Mouse (Mus musculus): ENCODE measurements around the gene Jade1.

Jade1 gene

DNA sequence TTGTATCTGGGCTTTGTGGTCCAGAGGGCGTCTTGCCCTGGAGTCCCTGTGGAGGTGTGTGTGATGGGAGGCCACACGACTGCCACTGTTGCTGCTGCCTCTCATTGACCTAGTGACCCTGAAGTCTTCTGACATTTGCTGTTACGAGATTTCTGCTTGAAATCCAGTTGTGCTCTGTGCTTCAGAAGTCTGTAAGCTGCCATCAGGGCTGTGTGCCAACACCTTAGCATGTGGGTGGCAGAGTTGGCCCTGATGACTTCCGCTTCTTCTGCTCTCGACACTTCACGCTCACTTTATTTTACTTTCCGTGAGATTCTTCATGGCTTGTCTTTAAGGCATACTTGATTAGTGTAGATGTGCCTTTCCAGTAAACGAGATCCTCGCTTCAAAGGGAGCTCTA lies 42.9 kb downstream of the Jade1 start:
- no peak for DNase-seq (ENCODE audit: low read depth, low spot score)

DNA sequence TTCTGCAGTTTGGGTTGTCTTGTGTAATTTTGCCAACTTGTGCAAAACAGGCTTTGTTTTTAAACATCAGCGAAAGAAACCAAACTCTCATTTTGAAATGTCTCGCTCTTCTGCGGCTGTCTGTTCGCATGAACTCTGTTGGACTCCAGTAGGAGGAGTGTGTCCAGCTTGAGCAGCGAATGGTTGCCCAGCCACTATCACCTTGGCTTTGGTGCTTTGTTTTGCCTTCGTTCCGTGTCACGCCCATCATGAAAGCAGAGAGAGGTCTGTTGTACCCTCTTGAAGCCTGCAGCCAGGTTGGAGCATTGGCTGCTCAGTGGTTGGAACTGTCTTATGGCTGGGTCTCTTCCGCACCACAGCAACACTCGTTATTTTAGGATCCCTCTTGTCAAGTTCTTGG lies 43.7 kb downstream of the Jade1 start:
- DNase-seq (ENCODE audit: low read depth, low spot score) = no peak

DNA sequence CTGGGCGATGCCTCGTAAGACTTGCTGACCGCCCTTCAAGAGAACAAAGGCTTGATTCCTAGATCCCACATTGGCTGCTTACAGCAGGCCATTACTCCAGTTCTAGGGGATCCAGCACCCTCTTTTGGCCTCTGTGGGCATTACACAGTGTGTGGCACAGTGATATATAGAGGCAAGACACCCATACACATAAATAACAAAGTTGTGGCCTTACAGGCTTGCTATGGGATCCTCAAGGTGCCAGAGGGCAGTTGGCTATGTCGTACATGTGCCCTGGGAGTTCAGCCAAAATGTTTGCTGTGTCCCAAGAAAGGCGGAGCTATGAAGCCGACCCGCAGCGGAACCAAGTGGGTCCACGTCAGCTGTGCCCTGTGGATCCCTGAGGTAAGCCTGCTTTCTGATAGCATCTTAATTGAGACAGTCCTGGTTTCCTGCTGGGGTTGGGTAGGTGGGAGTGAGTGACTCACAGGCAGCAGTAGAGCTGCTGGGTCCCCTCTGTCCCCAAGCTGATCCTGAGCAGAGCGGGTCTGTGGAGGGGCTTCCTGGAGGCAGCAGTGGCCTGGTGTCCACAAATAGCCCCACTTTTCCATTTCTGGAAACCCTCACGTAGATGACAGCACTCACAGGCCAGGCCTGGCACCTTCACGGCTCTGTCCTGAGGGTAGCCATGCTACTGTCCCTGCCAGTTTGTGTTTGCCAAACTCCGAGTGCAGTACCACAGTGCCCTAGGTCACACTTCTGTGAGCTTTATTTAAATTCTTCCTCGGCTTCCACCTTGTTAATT lies 44.5 kb downstream of the Jade1 start:
- peak; percentile 76 for DNase-seq (ENCODE audit: low read depth, low spot score)

DNA sequence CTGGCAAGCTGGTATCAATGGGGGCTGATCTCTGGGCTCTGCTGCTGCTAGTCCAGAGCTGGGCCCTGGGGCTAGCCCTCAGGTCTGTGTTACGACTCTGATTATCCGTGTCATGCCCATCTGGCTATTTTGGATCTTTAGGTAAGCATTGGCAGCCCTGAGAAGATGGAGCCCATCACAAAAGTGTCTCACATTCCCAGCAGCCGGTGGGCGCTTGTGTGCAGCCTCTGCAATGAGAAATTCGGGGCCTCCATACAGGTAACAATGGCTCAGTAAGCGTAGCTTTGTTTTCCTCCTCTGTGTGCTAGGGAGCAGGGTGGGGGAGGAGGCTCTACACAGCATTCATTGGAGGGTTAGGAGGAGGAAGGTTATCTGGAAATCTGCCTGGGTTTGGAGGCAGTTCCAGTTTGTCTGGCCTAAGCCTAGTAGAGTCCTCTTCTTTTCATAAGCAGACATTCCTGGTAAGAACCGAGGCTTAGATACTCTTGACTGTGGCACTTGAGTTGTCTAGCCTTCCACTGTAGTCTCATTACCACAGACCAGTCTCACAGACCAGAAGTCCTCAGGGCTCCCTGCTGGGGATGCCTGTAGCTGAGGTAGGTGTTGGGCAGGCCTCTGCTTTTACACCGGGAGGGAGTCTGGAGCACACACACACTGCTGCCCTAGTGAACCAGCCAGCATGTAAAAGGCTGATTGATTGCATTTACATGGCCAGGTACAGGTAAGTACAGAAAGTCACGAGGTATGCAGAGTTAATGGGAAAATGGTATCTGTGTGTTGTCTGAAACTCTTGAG lies 45.9 kb downstream of the Jade1 start:
- no peak for DNase-seq (ENCODE audit: low read depth, low spot score)

DNA sequence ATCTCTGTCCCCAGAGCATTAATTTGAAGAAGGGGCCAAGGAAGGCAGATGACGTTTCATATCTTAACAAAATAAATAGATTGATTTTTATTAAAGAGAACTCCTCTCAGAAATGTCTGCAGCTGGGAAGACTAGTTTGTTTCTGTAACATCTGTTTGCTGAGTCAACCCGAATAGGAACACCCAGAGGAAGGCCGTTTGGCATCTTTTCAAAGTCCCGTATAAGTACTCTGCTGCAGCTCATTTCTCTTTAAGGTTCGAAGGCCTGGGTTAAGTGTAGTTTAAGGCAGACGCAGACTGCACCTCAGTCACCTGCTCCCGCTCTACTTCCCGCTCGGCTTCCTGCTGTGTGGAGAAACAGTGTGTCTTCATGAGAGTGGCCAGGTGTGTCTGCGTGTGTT lies 47.4 kb downstream of the Jade1 start:
- DNase-seq (ENCODE audit: low read depth, low spot score) = peak; percentile 76

DNA sequence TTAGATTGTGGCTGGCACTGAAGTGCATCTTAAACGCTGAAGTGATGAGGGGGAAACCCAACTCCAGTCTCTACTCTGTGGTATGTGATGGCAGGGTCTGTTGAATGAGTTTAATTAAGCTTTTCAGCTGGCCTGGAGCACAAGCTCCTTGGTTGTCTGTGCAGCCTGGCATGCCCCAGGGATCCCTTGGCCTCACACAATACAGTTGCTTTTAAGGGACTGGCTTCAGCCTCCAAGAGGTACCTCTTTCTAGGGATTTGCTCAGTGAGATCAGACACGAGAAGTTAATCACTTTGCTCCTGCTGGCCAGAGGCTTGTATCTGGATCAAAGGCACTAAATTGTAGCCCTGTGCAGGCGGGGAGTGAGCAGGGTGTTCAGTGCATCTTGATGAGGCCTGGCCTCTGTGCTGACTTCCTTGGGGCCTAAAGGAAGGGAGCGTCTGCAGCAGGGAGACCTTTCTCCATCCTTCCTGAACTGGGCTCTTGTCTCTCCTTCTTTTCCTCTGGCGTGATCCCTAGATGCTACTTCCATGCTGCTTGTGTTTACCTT lies 48.0 kb downstream of the Jade1 start:
- DNase-seq (ENCODE audit: low read depth, low spot score) = no peak

DNA sequence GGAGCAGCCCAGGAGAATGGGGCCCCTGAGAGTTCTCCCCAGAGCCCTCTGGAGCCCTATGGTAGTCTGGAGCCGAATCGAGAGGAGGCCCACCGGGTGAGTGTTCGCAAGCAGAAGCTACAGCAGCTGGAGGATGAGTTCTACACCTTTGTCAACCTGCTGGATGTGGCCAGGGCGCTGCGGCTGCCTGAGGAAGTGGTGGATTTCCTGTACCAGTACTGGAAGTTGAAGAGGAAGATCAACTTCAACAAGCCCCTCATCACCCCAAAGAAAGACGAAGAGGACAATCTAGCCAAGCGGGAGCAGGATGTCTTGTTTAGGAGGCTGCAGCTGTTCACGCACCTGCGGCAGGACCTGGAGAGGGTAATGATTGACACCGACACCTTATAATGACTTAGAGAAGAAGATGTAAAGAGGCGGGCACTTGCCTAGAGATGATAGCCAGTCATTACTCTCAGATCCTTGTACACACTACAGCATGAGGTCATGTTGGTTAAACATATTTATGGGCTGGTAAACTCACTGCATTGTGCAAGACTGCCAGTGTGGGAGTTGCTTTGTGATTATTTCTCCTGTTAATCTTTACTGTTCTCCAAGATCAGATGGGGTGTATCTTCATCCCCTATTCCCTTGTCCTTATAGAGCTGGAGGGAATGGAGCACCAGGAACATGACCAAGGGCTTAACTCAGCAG lies 49.2 kb downstream of the Jade1 start:
- peak; percentile 33 for DNase-seq (ENCODE audit: low read depth, low spot score)

DNA sequence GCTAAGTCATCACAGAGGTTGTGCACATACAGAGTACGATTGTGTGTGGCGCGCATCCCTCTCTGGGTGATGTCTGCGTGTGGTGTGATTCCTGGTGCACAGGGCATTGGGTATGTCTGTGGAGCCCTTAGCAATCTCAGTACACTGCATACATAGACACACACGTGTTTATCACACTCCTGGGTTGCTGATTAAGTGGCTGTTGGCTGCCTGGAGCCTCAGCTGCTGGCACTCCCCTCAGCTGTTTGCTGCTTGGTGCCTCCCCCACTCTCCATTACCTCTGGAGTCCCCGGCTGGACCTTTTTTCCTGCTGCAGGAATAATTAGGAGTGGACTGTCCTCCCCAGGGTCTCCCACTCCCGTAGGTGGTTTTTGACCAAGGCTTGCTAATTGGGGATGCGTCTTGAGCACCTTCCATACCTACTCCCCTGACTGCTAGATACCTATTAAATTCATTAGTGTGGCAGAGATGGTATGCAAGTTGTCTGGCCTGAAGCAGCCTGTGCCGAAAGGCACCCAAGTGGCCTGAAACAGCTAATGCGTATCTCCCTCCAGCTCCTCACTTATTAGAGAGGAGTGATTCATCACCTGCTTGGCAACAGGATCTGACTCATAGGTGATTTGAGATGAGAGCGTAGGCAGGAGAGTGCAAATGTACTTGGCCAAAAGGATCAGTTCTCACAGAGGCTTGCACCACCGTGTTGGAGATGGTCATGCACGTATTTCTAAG lies 50.2 kb downstream of the Jade1 start:
- peak; percentile 81 for DNase-seq (ENCODE audit: low read depth, low spot score)

DNA sequence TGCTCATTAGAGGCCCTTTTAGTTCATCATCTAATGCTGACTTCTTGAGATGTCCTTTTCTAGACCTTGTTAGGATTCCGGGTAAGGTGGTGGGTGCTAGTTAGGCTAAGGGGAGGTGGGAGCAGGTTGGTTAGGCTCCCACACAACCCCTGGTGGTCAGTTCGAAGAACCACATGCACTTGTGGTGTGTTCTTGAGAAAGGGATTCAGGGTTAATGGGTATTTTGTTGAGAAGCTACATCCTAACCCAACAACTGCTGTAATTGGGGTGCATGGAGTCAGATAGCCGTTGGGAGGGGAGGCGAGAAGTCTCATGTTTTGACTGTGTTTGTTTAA lies 50.8 kb downstream of the Jade1 start:
- DNase-seq (ENCODE audit: low read depth, low spot score) = no peak

DNA sequence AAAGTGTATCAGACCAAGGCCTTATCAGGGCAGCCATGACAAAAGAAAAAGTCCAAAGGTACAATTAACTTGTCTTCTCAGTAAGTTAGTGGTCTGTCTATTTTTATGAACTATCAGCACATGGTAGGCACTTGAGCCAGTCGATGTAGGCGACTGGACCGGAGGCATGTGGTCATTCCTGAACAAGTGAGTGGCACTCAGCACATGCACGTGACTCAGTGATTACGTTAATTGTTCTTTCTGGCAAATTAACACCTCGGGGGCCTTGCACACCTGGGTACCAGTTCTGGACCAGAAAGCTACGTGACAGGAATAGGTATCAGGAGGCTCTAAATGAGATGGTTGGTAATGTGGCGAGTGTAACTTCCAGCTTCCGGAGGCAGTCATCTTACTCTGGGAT lies 51.5 kb downstream of the Jade1 start:
- no peak for DNase-seq (ENCODE audit: low read depth, low spot score)

DNA sequence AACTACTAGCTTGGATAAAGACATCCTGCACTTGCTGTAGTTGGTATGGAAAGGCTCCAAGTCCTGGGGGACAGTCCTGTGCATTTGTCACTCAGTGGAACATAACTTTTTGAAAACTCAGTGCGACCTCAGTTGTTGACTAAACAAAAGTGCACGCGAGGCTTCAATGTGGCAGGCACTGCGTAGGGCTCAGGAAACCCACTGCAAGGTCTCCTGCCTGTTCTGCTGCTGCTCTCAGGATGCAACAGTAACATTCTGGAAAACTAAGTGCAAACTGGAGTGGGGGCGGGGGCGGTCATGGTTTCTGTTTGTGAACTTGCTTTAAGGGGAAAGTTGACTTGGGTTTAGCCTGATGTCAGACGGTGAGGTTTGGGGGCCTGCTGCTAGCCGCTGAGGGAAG lies 51.9 kb downstream of the Jade1 start:
- no peak for DNase-seq (ENCODE audit: low read depth, low spot score)

DNA sequence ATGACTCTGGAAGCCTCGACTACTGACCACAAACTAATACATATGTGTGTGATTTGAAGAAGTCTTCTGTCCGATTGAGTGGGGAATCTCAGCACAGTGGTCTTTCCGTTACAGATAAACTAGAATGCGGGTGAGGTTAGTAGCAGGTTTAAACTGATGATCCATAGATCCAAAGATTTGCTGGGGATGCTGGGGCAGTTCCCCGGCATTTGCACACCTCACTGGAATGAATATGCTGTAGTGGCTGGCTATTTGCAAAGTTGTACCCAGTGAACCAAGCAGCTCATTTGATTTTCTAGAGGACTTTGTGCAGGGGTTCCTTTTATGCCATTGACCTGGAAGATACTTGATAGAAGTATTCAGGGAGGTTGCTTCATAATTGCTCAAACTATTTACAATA lies 53.5 kb downstream of the Jade1 start:
- no peak for DNase-seq (ENCODE audit: low read depth, low spot score)

DNA sequence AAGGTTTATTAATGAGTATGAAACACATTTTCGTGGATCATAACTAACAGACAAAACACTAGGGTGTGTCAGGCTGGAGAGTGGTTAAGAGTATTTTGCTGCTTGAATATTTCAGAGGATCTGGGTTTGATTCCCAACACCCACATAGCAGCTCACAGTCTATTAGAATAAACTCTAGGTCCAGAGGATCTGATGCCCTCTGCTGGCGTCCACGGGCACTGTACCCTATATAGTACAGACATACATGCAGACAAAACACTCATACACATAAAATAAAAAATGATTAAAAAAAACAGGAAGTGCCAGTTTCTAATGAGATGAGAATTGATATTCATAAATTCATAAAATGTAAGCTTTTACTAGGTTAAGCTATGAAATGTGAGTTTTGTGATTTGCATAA lies 56.7 kb downstream of the Jade1 start:
- peak; percentile 62 for DNase-seq (ENCODE audit: low read depth, low spot score)

DNA sequence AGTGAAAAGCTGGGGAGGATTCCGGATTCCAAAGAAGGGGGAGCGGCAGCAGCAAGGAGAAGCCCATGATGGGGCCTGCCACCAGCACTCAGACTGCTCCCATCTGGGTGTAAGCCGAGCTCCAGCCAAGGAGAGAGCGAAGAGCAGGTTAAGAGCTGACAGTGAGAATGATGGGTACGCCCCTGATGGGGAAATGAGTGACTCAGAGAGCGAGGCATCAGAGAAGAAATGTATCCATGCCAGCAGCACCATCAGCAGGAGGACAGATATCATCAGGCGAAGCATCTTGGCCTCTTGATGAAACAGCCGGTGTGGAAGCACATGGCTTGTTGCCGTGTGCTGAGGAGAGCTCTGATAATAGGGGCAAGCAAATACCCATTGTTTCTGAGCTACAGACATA lies 58.2 kb downstream of the Jade1 start:
- DNase-seq (ENCODE audit: low read depth, low spot score) = peak; percentile 37

DNA sequence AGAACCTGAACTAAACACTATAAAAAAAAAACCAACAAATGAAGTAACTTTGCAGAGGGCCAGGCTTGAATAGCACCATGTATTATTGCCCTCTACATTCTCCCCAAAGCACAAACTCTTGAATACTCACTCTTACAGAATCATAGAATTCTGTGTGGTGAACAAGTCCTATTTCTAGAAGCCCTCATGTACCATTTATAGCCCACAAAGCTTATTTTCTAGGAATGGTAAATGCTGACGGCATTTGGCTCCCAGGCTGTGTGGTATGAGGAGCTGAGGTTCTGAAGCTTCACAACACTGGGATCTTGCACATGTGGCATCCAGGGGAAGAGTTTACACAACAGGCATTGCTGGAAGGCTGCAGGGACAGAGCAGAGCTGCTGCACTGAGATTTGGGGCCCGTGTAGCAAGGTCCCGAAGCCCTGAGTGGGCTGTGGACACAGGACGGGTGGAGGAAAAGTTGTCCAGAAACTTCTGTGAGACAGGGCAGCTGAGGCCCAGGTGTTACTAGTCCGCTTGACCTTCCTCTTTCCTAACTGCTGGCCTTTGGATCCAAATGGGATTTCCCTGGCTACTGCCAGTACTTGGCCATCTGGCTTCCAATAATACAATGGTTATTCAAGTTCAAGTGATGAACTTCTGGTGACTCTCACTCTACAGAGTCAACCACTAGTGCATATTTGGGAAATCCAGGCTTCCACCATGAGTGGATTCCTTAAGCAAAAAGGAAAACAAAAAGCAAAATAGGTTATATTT lies 58.9 kb downstream of the Jade1 start:
- no peak for DNase-seq (ENCODE audit: low read depth, low spot score)

DNA sequence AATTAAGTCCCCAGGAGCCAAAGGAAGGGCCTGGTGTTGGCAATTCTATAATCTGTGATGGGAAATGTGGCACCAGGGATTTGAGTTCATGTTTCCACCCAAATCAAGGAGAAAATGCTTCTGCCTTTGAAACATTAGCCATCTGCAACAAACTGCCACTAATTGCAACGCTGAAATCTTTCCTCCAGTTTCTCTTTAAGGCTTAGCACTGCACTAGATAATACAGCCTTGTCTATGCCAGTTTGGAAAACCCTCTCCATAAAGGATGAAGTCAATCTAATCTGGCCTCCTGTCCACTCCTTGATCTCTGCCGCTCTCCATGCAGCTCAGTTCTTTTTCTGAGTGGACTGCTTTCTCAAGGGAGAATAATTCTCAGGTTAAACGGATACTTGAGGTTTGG lies 62.5 kb downstream of the Jade1 start:
- no peak for DNase-seq (ENCODE audit: low read depth, low spot score)

DNA sequence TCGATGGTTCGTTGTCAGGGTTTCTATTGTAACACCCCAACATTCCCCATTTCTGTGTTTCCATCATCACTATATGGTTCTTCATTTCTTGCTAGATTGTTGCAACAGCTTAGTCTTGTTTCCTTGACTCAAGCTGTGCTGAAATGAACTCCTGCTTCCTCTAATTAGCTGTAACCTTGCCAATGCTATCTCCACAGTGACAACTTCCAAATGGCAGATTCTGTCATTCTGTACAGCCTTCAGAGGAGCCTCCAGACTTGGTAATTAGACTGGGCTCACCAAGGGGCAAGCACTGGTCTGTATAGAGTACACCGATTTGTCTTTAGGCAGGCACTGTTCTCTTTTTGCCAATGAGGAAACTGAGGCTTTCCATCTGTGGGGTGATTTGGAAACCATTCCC lies 63.0 kb downstream of the Jade1 start:
- no peak for DNase-seq (ENCODE audit: low read depth, low spot score)

DNA sequence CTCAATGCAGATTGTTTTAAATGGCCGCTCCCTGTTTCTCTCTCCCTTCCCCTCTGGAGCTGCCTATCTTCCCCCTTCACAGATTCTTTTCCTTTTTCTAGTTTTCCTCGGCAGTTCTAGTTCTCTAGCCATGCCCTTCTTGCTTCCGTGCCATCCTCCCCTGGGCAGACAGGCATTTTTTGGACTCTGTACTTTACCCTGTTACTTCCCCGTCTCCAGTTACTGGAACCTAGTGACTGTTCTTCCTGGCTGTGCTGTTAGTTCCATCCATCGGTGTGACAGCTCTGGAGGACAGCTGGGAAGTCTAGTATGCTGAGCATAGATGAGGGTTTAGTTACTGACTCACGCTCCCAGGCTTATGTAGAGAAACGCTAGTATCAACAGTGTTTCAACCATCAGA lies 65.4 kb downstream of the Jade1 start:
- no peak for DNase-seq (ENCODE audit: low read depth, low spot score)

DNA sequence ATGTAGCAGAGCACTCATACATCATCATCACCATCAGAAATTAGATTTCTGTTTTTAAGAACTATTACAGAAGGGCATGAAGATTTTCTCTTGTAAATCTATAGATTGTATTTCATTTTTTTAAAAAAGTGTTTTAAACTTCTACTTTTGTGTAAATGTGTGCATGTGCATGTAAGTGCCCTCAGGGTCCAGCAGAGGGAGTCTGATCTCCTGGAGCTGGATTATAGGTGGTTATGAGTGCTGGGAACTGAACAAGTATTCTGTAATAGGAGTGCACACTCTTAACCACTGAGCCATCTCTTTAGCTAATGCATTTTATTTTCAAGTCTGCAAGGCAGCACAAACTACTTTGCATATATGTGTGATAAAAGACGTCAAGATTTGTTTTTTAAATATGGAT lies 100.1 kb downstream of the Jade1 start:
- peak; percentile 7 for DNase-seq (ENCODE audit: low read depth, low spot score)

Data from 3T3-L1 (cell line).